Mouse (Mus musculus) spleen, postnatal 14 days (tissue): ENCODE data around the gene Morc2a.

Experiments
- DNase-seq, 2 experiments: peaks; one replicate each; pipeline ENCODE4 v3.0.0; 2021 to 2022; ENCODE audit warnings: low spot score in 2 of 2

Gene Morc2a

GRCm38 (mm10) chr11:3733933-3734636 is 85.1 kb downstream of the Morc2a start:
- DNase-seq, result no peak

GRCm38 (mm10) chr11:3735715-3736114 is 86.7 kb downstream of the Morc2a start:
- no peak for DNase-seq

- DNase-seq, result no peak
Observed at GRCm38 (mm10) chr11:3738778-3739177, 89.8 kb downstream of the Morc2a start.
